Mouse (Mus musculus) mouse trophoblast stem cell (cell line): ENCODE measurements around the gene Atp6v0a1.

Experiments used
- in situ Hi-C, 2 experiments: fragments of 300-500 bp; cut with MseI, MboI; formaldehyde crosslinking; loops; 2 replicates in 1 of 2; 3 replicates in 1 of 2; pipeline ENCODE4 v1.15.1; 2025

Gene Atp6v0a1

GRCm38 (mm10) chr11:101059473-101059872 lies 50.2 kb downstream of the Atp6v0a1 start:
- in situ Hi-C loops: loop anchor here in 1 of 2 experiments (5.0 kb wide), 1 partner anchor 77 kb away; no protein-coding TSS in a partner anchor

GRCm38 (mm10) chr11:101060126-101060525 lies 50.9 kb downstream of the Atp6v0a1 start:
- in situ Hi-C loops: no loop called here

GRCm38 (mm10) chr11:101061049-101061448 lies 51.8 kb downstream of the Atp6v0a1 start:
- in situ Hi-C loops: no loop called here

- in situ Hi-C loops: no loop called here
Measured at GRCm38 (mm10) chr11:101062165-101062884, 53.1 kb downstream of the Atp6v0a1 start.

- in situ Hi-C loops: no loop called here
Measured at GRCm38 (mm10) chr11:101062971-101063675, 53.9 kb downstream of the Atp6v0a1 start.

- in situ Hi-C loops: no loop called here
Measured at GRCm38 (mm10) chr11:101063676-101064327, 54.5 kb downstream of the Atp6v0a1 start.

GRCm38 (mm10) chr11:101064462-101064861 lies 55.2 kb downstream of the Atp6v0a1 start:
- in situ Hi-C loops: no loop called here

- in situ Hi-C loops: loop anchor here in 1 of 2 experiments (5.0 kb wide), 1 partner anchor 83 kb away; no protein-coding TSS in a partner anchor
Measured at GRCm38 (mm10) chr11:101065002-101065401, 55.8 kb downstream of the Atp6v0a1 start.

- in situ Hi-C loops: loop anchor here in 1 of 2 experiments (5.0 kb wide), 1 partner anchor 84 kb away; no protein-coding TSS in a partner anchor
Measured at GRCm38 (mm10) chr11:101066549-101067412, 57.5 kb downstream of the Atp6v0a1 start.

- in situ Hi-C loops: loop anchor here in 1 of 2 experiments (5.0 kb wide), 1 partner anchor 87 kb away; no protein-coding TSS in a partner anchor
Measured at GRCm38 (mm10) chr11:101069391-101070188, 60.3 kb downstream of the Atp6v0a1 start, which contains the start of gene Naglu. Gene Naglu (plus strand): TSS chr11:101070012.

- in situ Hi-C loops: no loop called here
Measured at GRCm38 (mm10) chr11:101070189-101070527, 60.9 kb downstream of the Atp6v0a1 start.

GRCm38 (mm10) chr11:101070987-101071386 lies 61.7 kb downstream of the Atp6v0a1 start:
- in situ Hi-C loops: no loop called here

GRCm38 (mm10) chr11:101071810-101072428 lies 62.7 kb downstream of the Atp6v0a1 start:
- in situ Hi-C loops: no loop called here

- in situ Hi-C loops: no loop called here
Measured at GRCm38 (mm10) chr11:101078121-101078520, 68.9 kb downstream of the Atp6v0a1 start, which contains the start of gene Hsd17b1. Gene Hsd17b1 (plus strand): TSS chr11:101078411.

- in situ Hi-C loops: no loop called here
Measured at GRCm38 (mm10) chr11:101079746-101080145, 70.5 kb downstream of the Atp6v0a1 start.

GRCm38 (mm10) chr11:101080421-101080820 lies 71.2 kb downstream of the Atp6v0a1 start:
- in situ Hi-C loops: no loop called here

GRCm38 (mm10) chr11:101081659-101082058 lies 72.4 kb downstream of the Atp6v0a1 start:
- in situ Hi-C loops: no loop called here

GRCm38 (mm10) chr11:101082208-101083082 lies 73.2 kb downstream of the Atp6v0a1 start, which contains the start of gene Coasy:
Gene Coasy (plus strand): TSS chr11:101082565.
- in situ Hi-C loops: no loop called here
